Mouse (Mus musculus): ENCODE results near the gene Adora1.

Adora1 gene

GRCm38 (mm10) chr1:134152626-134153590 lies 82.3 kb downstream of the Adora1 start:
- DNase-seq (ENCODE audit: low read depth) = no peak

- peak; percentile 72 for DNase-seq (ENCODE audit: low read depth)
Observed at GRCm38 (mm10) chr1:134151655-134152412, 83.4 kb downstream of the Adora1 start.

GRCm38 (mm10) chr1:134150745-134151144 lies 84.5 kb downstream of the Adora1 start:
- DNase-seq (ENCODE audit: low read depth) = no peak

GRCm38 (mm10) chr1:134150076-134150475 lies 85.2 kb downstream of the Adora1 start:
- DNase-seq (ENCODE audit: low read depth) = no peak
